Mouse (Mus musculus): ENCODE data around the gene Aim2. TPM values are rescaled to one million over a fixed set of nuclear protein-coding genes. Genes with fewer than 3 reads are reported as not detected.

Gene Aim2
- total and polyA plus RNA-seq, 3 experiments = 0.82 to 1.4 (median 1.1) TPM

DNA sequence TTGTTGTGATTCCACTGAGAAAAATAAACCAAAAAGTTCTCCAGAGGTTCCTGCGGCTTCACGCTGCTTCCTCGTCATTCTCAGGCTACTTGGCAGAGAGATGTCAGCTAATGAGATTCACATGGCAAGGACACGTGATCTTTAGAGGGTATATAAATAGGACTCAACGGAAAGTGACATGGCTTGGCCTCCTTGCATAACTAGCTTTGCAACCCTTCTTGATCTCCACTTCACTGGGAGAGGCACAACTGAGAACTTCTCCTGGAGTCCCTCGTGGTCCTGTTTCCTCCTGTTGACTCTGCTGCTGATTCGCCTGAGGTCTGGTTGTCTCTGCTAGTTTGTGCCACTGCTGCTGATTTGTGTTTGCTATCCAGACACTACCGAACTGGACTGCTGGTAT is 76.7 kb downstream of the Aim2 start:
- no peak overlapping the region for H3K9ac ChIP-seq (ENCODE audit: low read depth, low read length)
- H3K4me1 ChIP-seq (ENCODE audit: control insufficient read depth, insufficient read depth, low read length) = peaks cover 2% of the 10 kb centered on the region; the same call in 1 of the 2 replicates
- no peaks in the 10 kb centered on the region for H3K27me3 ChIP-seq (ENCODE audit: control insufficient read depth, insufficient read depth, low read length)
- H3K36me3 ChIP-seq (ENCODE audit: control insufficient read depth, insufficient read depth, low read length) = no peaks in the 10 kb centered on the region
- intact Hi-C loops (cut with DNase I) = no loop called here
- 50% methylated on average over 8 of the region's 8 CpGs for WGBS
- no peak for DNase-seq
- TF ChIP-seq POLR2A (IDR thresholded peaks at IDR 0.05; ENCODE audit: insufficient read depth, low read depth, low read length) = no peak
- H3K79me2 ChIP-seq (replicated peaks; ENCODE audit: control insufficient read depth, insufficient read depth, low read length) = no peaks in the 10 kb centered on the region
- H3K4me3 ChIP-seq = no peak overlapping the region
- H3K27ac ChIP-seq = no peak overlapping the region

DNA sequence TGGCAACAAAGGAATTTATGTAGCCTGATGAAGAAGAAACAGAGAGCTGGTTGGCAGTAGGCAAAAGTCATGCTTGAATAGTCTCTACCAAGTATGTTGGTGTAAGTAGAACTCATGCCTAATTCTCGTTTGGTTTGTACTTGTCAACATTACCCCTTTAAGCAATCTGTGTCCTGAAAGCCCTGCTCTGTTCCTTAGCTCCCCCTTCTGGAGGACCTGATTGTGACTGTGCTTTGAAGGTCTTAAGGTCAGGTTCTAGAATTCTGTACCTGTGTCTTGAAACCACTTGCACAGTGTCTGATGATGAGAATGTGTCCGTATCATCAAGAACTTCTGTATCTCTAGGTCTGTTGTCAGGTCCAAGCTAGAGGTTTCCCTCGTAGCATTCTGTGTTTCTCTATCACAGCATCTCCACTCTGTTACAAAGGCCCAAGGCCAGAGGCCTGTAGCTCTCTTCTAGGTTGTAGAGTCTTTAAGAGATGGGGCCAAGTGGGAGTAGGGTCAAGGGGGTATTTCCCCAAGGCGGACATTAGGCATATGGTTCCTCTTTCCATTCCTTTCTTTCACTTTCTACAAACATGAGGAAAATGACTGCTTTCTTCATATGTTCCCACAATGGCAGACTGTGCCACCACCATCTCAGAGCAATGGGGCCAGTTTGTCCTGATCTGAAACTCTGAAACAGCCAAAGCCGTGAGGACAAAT is 79.5 kb downstream of the Aim2 start:
- Histone ChIP-seq H3K4me1 (ENCODE audit: control insufficient read depth, insufficient read depth, low read length) (peaks cover 2% of the 10 kb centered on the region; the same call in 1 of the 2 replicates), H3K79me2 (replicated peaks; ENCODE audit: control insufficient read depth, insufficient read depth, low read length) (no peaks in the 10 kb centered on the region), H3K36me3 (ENCODE audit: control insufficient read depth, insufficient read depth, low read length) (no peaks in the 10 kb centered on the region), H3K27me3 (ENCODE audit: control insufficient read depth, insufficient read depth, low read length) (no peaks in the 10 kb centered on the region), H3K9ac (ENCODE audit: low read depth, low read length) (no peak overlapping the region), H3K4me3 (no peak overlapping the region), H3K27ac (no peak overlapping the region)
- intact Hi-C loops (cut with DNase I) = no loop called here
- WGBS = 84% methylated on average over 5 of the region's 5 CpGs
- no peak for DNase-seq
- no peak for TF ChIP-seq POLR2A (IDR thresholded peaks at IDR 0.05; ENCODE audit: insufficient read depth, low read depth, low read length)
- no peak for TF ChIP-seq CTCF (IDR thresholded peaks at IDR 0.05)
- no peak for TF ChIP-seq EP300 (IDR thresholded peaks at IDR 0.05; ENCODE audit: insufficient read depth, low read depth, low read length)

DNA sequence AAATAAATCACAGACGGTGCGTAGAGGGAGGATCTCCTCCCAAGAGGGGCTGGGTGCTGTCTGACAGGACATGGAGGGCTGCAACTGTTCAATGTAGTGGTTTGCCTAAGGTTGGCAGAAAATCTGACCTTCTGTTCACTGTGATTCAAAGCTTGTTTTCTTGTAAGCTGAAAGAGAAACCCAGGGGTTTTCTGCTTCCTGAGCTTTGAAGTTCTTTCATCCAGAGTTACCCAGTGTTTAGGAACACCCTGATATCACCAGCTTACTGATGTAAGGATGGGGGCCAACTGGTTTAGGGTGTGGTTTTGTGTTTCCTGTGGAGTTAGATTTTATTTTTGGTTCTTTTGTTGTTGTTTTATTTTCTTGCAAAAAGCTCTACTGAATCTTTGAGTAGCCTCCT is 81.7 kb downstream of the Aim2 start:
- no peaks in the 10 kb centered on the region for H3K4me1 ChIP-seq (ENCODE audit: control insufficient read depth, insufficient read depth, low read length)
- H3K4me3 ChIP-seq = no peak overlapping the region
- DNase-seq = no peak
- no peak for TF ChIP-seq CTCF (IDR thresholded peaks at IDR 0.05)
- no peak for TF ChIP-seq POLR2A (IDR thresholded peaks at IDR 0.05; ENCODE audit: insufficient read depth, low read depth, low read length)
- WGBS = 63% methylated on average over 2 of the region's 2 CpGs
- H3K79me2 ChIP-seq (replicated peaks; ENCODE audit: control insufficient read depth, insufficient read depth, low read length) = no peaks in the 10 kb centered on the region; the same call in 1 of the 2 replicates
- H3K9ac ChIP-seq (ENCODE audit: low read depth, low read length) = no peak overlapping the region
- H3K36me3 ChIP-seq (ENCODE audit: control insufficient read depth, insufficient read depth, low read length) = no peaks in the 10 kb centered on the region
- intact Hi-C loops (cut with DNase I) = no loop called here
- no peaks in the 10 kb centered on the region for H3K27me3 ChIP-seq (ENCODE audit: control insufficient read depth, insufficient read depth, low read length)
- no peak overlapping the region for H3K27ac ChIP-seq

- Histone ChIP-seq H3K9ac (ENCODE audit: low read depth, low read length) (no peak overlapping the region), H3K79me2 (replicated peaks; ENCODE audit: control insufficient read depth, insufficient read depth, low read length) (no peaks in the 10 kb centered on the region; the same call in 1 of the 2 replicates), H3K27me3 (ENCODE audit: control insufficient read depth, insufficient read depth, low read length) (no peaks in the 10 kb centered on the region), H3K4me1 (ENCODE audit: control insufficient read depth, insufficient read depth, low read length) (no peaks in the 10 kb centered on the region), H3K4me3 (no peak overlapping the region), H3K36me3 (ENCODE audit: control insufficient read depth, insufficient read depth, low read length) (no peaks in the 10 kb centered on the region), H3K27ac (no peak overlapping the region)
- no peak for DNase-seq
- intact Hi-C loops (cut with DNase I) = no loop called here
- 65% methylated on average over 6 of the region's 6 CpGs for WGBS
- TF ChIP-seq POLR2A (IDR thresholded peaks at IDR 0.05; ENCODE audit: insufficient read depth, low read depth, low read length) = no peak
Observed at GRCm38 (mm10) chr1:173437161-173437953, 86.7 kb downstream of the Aim2 start.

GRCm38 (mm10) chr1:173440681-173441080 is 90.0 kb downstream of the Aim2 start:
- no peak overlapping the region for H3K9ac ChIP-seq (ENCODE audit: low read depth, low read length)
- no peaks in the 10 kb centered on the region for H3K36me3 ChIP-seq (ENCODE audit: control insufficient read depth, insufficient read depth, low read length)
- H3K27me3 ChIP-seq (ENCODE audit: control insufficient read depth, insufficient read depth, low read length) = no peaks in the 10 kb centered on the region
- H3K27ac ChIP-seq = no peak overlapping the region
- H3K4me1 ChIP-seq (ENCODE audit: control insufficient read depth, insufficient read depth, low read length) = no peaks in the 10 kb centered on the region
- intact Hi-C loops (cut with DNase I) = no loop called here
- no peak overlapping the region for H3K4me3 ChIP-seq
- WGBS = 39% methylated on average over 1 of the region's 1 CpGs
- no peak for DNase-seq
- TF ChIP-seq EP300 (IDR thresholded peaks at IDR 0.05; ENCODE audit: insufficient read depth, low read depth, low read length) (no peak), CTCF (IDR thresholded peaks at IDR 0.05) (no peak), POLR2A (IDR thresholded peaks at IDR 0.05; ENCODE audit: insufficient read depth, low read depth, low read length) (no peak)
- H3K79me2 ChIP-seq (replicated peaks; ENCODE audit: control insufficient read depth, insufficient read depth, low read length) = no peaks in the 10 kb centered on the region; the same call in 1 of the 2 replicates

- no peak overlapping the region for H3K9ac ChIP-seq (ENCODE audit: low read depth, low read length)
- DNase-seq = no peak
- intact Hi-C loops (cut with DNase I) = no loop called here
- H3K4me1 ChIP-seq (ENCODE audit: control insufficient read depth, insufficient read depth, low read length) = no peaks in the 10 kb centered on the region
- H3K79me2 ChIP-seq (replicated peaks; ENCODE audit: control insufficient read depth, insufficient read depth, low read length) = no peaks in the 10 kb centered on the region; the same call in 1 of the 2 replicates
- H3K27ac ChIP-seq = no peak overlapping the region
- H3K36me3 ChIP-seq (ENCODE audit: control insufficient read depth, insufficient read depth, low read length) = no peaks in the 10 kb centered on the region
- H3K27me3 ChIP-seq (ENCODE audit: control insufficient read depth, insufficient read depth, low read length) = no peaks in the 10 kb centered on the region
- no peak for TF ChIP-seq CTCF (IDR thresholded peaks at IDR 0.05)
- TF ChIP-seq EP300 (IDR thresholded peaks at IDR 0.05; ENCODE audit: insufficient read depth, low read depth, low read length) = no peak
- TF ChIP-seq POLR2A (IDR thresholded peaks at IDR 0.05; ENCODE audit: insufficient read depth, low read depth, low read length) = no peak
- 54% methylated on average over 4 of the region's 4 CpGs for WGBS
- H3K4me3 ChIP-seq = no peak overlapping the region
Observed at GRCm38 (mm10) chr1:173441210-173441609, 90.5 kb downstream of the Aim2 start.

All from heart, adult 2 months (tissue).